Mouse (Mus musculus) cerebral cortex, adult 2 months (tissue): ENCODE measurements around the gene Mrpl4.

ENCODE experiments used
- WGBS: fragments of 180-500 bp; shearing (Covaris S2); methylation state at CpG from one replicate; pipeline ENCODE4 v1.1.7; 2018; 5-methylcytosine and 5-hydroxymethylcytosine counted together

The Mrpl4 gene

DNA sequence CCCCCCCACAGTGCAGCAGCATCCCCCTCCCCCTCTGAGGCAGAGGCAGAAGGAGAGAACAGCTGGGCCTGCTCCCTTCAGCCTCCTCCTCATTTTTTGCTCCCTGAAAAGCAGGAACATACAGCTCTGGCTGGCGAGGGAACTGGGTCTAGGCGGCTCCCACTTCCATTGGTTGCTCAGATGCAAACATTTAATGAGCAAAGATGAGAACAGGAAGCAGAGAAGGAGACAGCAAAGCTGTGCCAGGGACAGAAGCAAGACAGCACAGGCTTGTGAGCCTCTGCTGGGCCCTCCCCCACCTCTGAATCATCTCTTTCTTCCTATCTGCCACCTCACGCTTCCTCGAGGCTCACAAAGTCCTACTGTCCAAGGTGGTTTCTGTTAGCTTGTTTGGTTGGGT is 38.8 kb downstream of the Mrpl4 start:
- 13% methylated on average over 4 of the region's 4 CpGs for WGBS

DNA sequence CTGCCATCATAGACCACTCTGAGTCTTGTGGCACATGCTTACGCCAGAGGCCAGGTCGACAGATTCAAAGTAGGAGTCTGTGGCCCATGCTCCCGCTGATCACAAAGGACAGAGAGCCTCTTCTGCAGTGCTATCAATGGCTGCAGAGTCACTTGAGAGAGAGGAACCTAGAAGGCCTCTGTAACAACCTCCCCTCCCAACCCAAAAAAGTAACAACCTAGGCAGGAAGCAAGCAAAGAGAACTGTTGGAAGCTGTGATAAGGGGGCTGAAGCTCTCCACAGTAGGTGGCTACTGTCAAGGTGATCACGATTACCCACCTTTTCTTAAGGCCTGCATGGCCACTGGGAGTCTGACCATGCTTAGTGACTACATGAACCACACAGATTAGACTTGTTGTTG is 41.0 kb downstream of the Mrpl4 start:
- WGBS: 88% methylated on average over 4 of the region's 4 CpGs

DNA sequence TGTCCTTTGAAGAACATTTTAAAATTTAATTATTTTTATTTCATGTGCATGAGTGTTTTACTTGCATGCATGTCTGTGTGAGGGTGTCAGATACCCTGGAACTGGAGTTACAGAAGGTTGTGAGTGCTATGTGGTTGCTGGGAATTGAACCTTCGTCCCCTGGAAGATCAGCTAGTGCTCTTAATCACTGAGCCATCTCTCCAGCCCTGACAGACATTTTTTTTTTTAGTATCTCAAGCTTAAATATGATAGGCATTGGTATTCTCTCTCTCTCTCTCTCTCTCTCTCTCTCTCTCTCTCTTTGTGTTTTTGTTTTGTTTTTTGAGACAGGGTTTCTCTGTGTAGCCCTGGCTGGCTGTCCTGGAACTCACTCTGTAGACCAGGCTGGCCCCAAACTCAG is 42.2 kb downstream of the Mrpl4 start:
- 61% methylated on average over 1 of the region's 1 CpGs for WGBS

DNA sequence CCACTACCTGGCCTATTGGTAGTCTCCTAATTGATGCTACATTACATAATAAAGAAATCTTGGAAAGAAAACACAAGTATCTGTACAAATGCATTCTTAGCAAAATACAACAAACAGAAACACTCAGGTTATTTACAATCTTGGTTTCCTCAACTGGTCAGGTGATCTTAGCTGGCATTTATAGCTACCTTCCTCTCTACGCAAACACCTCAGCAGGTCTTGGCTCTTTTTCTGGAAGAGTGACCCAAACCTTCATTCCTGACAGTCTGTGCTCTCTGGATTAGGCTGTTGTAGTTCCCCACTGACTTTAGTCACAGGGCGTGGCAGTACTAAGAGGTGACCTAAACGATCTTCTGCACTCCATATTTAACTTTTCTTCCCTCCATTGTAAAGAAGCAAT is 42.7 kb downstream of the Mrpl4 start:
- WGBS: 63% methylated on average over 3 of the region's 3 CpGs

DNA sequence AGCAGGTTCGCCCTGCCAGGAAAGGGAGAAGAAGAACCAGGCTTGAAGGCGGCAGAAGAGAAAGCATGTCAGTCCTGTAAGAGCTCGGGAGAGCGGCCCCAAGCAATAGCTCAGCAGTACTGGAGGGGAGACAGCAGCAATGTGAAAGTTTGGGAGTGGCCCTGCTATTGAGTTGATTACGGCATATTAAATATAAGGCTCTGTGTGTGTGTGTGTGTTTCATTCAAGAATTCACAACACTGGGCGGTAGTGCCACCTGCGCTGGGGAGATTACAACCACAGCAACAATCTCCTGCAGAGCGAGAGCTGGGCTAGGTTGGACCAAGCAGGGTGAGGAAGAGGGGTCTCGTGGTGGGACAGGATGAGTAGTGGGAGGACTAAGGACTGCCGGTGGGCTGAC is 49.0 kb downstream of the Mrpl4 start:
- WGBS: 83% methylated on average over 10 of the region's 10 CpGs
